Mouse (Mus musculus): Measurements from ENCODE around the gene Pde4b.

- TF ChIP-seq CTCF (IDR thresholded peaks at IDR 0.05; ENCODE audit: borderline replicate concordance, control insufficient read depth, extremely low read depth, insufficient read depth, low read length, poor library complexity) (no peak), POLR2A (IDR thresholded peaks at IDR 0.05; ENCODE audit: control insufficient read depth, extremely low read depth, insufficient read depth, low read length, poor library complexity) (no peak)
Observed at GRCm38 (mm10) chr4:102516395-102516794, 429.1 kb downstream of the Pde4b start.

All from thymus, adult 2 months (tissue).